Mouse (Mus musculus) heart, embryonic 16.5 days (tissue): ENCODE data around the gene Ctnnal1. TPM values are rescaled to one million over a fixed set of nuclear protein-coding genes. Genes with fewer than 3 reads are reported as not detected.

Experiments used
- ATAC-seq: fragments of 200-750 bp; cut with Nextera tagmentation; replicated peaks from 2 replicates; pipeline ENCODE4 v1.8.0; 2017; ENCODE audit warnings: moderate number of reproducible peaks; ENCODE audit not compliant: insufficient read depth, low FRiP score; ENCODE audit errors: extremely low read depth
- H3K27ac ChIP-seq: fragments of 300-500 bp; sonication (generic); 2 replicates; pipeline ENCODE4 v1.5.1; 2014; ENCODE audit warnings: mild to moderate bottlenecking, low read length, control low read depth, moderate library complexity
- H3K27me3 ChIP-seq: fragments of 300-500 bp; sonication (generic); 2 replicates; pipeline ENCODE4 v1.6.1; 2014; ENCODE audit warnings: low read length, mixed read lengths; ENCODE audit not compliant: control insufficient read depth, insufficient read depth
- H3K36me3 ChIP-seq: fragments of 300-500 bp; sonication (generic); 2 replicates; pipeline ENCODE4 v1.6.1; 2014; ENCODE audit not compliant: control insufficient read depth, insufficient read depth
- H3K4me1 ChIP-seq: fragments of 300-500 bp; sonication (generic); 2 replicates; pipeline ENCODE4 v1.6.1; 2014; ENCODE audit warnings: low read length, mixed read lengths; ENCODE audit not compliant: control insufficient read depth, insufficient read depth
- H3K4me2 ChIP-seq: fragments of 300-500 bp; sonication (generic); 2 replicates; pipeline ENCODE4 v1.6.1; 2014; ENCODE audit warnings: low read depth, mild to moderate bottlenecking, control low read depth, low read length
- H3K4me3 ChIP-seq: fragments of 300-500 bp; sonication (generic); 2 replicates; pipeline ENCODE4 v1.5.1; 2014; ENCODE audit warnings: mild to moderate bottlenecking, control low read depth, low read length
- H3K9ac ChIP-seq: fragments of 300-500 bp; sonication (generic); 2 replicates; pipeline ENCODE4 v1.6.1; 2014; ENCODE audit warnings: low read length, control low read depth
- H3K9me3 ChIP-seq: fragments of 300-500 bp; sonication (generic); replicated peaks from 2 replicates; pipeline ENCODE4 v1.6.1; 2016; ENCODE audit warnings: low read length; ENCODE audit not compliant: control insufficient read depth
- WGBS: fragments of 180-500 bp; shearing (Covaris S2); extraction: QIAGEN DNeasy Blood & Tissue Kit; methylation state at CpG from one replicate; pipeline ENCODE4 v1.1.7; 2014; 5-methylcytosine and 5-hydroxymethylcytosine counted together
- polyA plus RNA-seq: library from polyadenylated mRNA; unstranded; fragments of >200 nt; fragmentation: Nextera tagmentation; extraction: Ambion mirVana; gene quantifications from 2 replicates; pipeline ENCODE4 v1.2.1, GENCODE M21; 2015

The Ctnnal1 gene
- polyA plus RNA-seq, result 27.1 and 27.6 TPM in 2 replicates

- Histone ChIP-seq H3K4me3 (peak within 1 kb of the TSS; percentile 59), H3K36me3 (no peaks in the 10 kb centered on the region), H3K4me1 (peaks cover 33% of the 10 kb centered on the region), H3K27ac (peak within 1 kb of the TSS; percentile 86), H3K27me3 (no peaks in the 10 kb centered on the region), H3K9me3 (no peaks in the 10 kb centered on the region), H3K9ac (peak within 1 kb of the TSS; percentile 90), H3K4me2 (peak within 1 kb of the TSS; percentile 65)
- WGBS, result under 1% methylated on average over 45 of the region's 45 CpGs
- ATAC-seq, result peak; percentile 94
Measured at GRCm38 (mm10) chr4:56865003-56865511, at the start of gene Ctnnal1. TSS of gene Ctnnal1 (minus strand) at chr4:56865188.

DNA sequence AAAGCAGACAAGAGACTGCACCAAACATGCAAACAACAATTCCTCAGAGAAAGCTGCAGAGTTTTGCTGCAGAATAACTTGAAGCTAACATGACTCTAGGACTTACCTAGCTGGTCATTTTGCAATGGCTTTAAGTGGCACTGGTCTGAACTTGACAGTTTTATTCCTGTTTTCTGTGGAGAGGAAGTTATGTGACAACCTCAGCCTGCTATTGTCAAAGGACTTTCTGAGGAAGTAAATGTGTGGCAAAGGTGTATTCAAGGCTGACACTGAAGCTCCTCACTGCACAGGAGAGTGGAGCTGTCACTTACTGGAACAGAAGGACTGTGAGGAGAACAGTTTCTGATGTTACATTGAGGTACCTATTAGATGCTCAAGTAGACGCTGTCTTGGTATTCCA, 49.8 kb upstream of the Ctnnal1 start:
- Histone ChIP-seq H3K4me2 (no peak overlapping the region), H3K27me3 (no peaks in the 10 kb centered on the region), H3K4me1 (no peaks in the 10 kb centered on the region), H3K9me3 (no peaks in the 10 kb centered on the region), H3K9ac (no peak overlapping the region), H3K4me3 (no peak overlapping the region), H3K36me3 (peaks cover 35% of the 10 kb centered on the region), H3K27ac (no peak overlapping the region)
- no peak for ATAC-seq
- 85% methylated on average over 1 of the region's 1 CpGs for WGBS

GRCm38 (mm10) chr4:56914338-56914737, 49.4 kb upstream of the Ctnnal1 start:
- Histone ChIP-seq H3K27me3 (no peaks in the 10 kb centered on the region), H3K4me1 (no peaks in the 10 kb centered on the region), H3K27ac (no peak overlapping the region), H3K9ac (no peak overlapping the region), H3K36me3 (peaks cover 39% of the 10 kb centered on the region), H3K4me3 (no peak overlapping the region), H3K9me3 (no peaks in the 10 kb centered on the region), H3K4me2 (no peak overlapping the region)
- 87% methylated on average over 6 of the region's 6 CpGs for WGBS
- ATAC-seq, result no peak

GRCm38 (mm10) chr4:56912382-56913001, 47.5 kb upstream of the Ctnnal1 start:
- no peaks in the 10 kb centered on the region for H3K4me1 ChIP-seq
- H3K9ac ChIP-seq, result no peak overlapping the region
- ATAC-seq, result no peak
- H3K27ac ChIP-seq, result no peak overlapping the region
- H3K4me3 ChIP-seq, result no peak overlapping the region
- peaks cover 46% of the 10 kb centered on the region for H3K36me3 ChIP-seq
- H3K9me3 ChIP-seq, result no peaks in the 10 kb centered on the region
- WGBS, result 90% methylated on average over 7 of the region's 7 CpGs
- no peak overlapping the region for H3K4me2 ChIP-seq
- H3K27me3 ChIP-seq, result no peaks in the 10 kb centered on the region

- H3K27me3 ChIP-seq, result no peaks in the 10 kb centered on the region
- 83% methylated on average over 3 of the region's 3 CpGs for WGBS
- H3K27ac ChIP-seq, result no peak overlapping the region
- H3K9me3 ChIP-seq, result no peaks in the 10 kb centered on the region
- H3K4me1 ChIP-seq, result no peaks in the 10 kb centered on the region
- H3K4me2 ChIP-seq, result no peak overlapping the region
- ATAC-seq, result no peak
- peaks cover 48% of the 10 kb centered on the region for H3K36me3 ChIP-seq
- H3K4me3 ChIP-seq, result no peak overlapping the region
- H3K9ac ChIP-seq, result no peak overlapping the region
Measured at GRCm38 (mm10) chr4:56909568-56909967, 44.6 kb upstream of the Ctnnal1 start.

DNA sequence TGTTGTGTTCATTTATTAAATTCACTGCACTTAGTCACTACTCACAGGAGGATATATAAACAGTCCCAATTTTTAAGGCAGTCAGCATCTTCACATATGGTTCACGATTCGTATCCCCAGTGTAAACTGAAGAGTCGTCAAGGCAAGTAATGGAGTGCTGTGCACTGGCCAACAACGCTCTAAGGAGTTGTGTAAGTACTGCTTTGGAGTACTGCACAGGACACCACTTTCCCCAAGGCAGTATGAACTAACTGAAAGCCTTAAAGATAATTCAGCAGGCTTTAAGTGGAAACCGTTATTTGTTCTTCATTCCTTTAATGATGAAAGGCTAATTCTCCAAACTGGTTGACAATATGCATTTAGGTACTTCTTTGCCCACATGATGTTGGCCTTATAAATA, 42.7 kb upstream of the Ctnnal1 start:
- H3K4me3 ChIP-seq, result no peak overlapping the region
- no peaks in the 10 kb centered on the region for H3K9me3 ChIP-seq
- no peak overlapping the region for H3K9ac ChIP-seq
- no peak overlapping the region for H3K4me2 ChIP-seq
- peaks cover 47% of the 10 kb centered on the region for H3K36me3 ChIP-seq
- WGBS, result 90% methylated on average over 5 of the region's 5 CpGs
- no peak for ATAC-seq
- H3K27me3 ChIP-seq, result no peaks in the 10 kb centered on the region
- H3K4me1 ChIP-seq, result no peaks in the 10 kb centered on the region
- H3K27ac ChIP-seq, result no peak overlapping the region

DNA sequence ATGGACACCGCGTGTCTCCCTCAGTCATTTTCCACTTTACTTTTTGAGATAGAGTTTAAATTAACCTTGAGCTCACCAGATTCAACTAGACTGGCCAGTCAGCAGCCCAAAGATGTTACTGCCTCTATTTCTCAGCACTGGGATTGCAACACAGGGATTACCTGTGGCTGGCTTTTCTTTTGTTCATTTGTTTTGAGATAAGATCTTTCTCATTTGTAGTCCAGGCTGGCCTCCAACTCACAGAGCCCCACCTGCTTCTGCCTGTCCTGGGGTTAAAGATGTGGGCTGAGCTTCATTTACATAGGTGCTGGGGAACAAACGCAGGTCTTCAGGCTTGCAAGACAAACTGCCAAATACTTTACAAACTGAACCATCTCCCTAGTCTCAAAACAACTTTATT, 41.9 kb upstream of the Ctnnal1 start:
- Histone ChIP-seq H3K4me1 (no peaks in the 10 kb centered on the region), H3K27ac (no peak overlapping the region), H3K4me3 (no peak overlapping the region), H3K9ac (no peak overlapping the region), H3K36me3 (peaks cover 54% of the 10 kb centered on the region), H3K9me3 (peaks cover 2% of the 10 kb centered on the region), H3K27me3 (no peaks in the 10 kb centered on the region), H3K4me2 (no peak overlapping the region)
- WGBS, result 93% methylated on average over 3 of the region's 3 CpGs
- ATAC-seq, result no peak

DNA sequence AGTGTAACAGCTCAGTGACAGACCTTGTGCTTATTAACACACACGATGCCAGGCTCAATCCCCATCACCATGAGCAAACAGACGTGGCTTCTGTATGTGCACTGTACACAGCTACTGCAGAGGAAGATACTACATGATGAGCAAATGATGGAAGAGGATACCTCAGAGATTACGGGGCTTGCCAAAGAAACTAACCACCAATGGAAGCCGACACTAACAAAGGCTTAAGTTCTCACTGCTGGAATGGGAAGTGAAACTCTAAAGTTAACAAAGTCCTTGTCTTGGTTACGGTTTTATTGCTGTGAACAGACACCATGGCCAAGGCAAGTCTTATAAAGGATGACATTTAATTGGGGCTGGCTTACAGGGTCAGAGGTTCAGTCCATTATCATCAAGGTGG, 40.5 kb upstream of the Ctnnal1 start:
- no peak overlapping the region for H3K4me2 ChIP-seq
- no peaks in the 10 kb centered on the region for H3K4me1 ChIP-seq
- ATAC-seq, result no peak
- no peak overlapping the region for H3K4me3 ChIP-seq
- H3K9ac ChIP-seq, result no peak overlapping the region
- no peak overlapping the region for H3K27ac ChIP-seq
- H3K9me3 ChIP-seq, result peaks cover 3% of the 10 kb centered on the region
- 93% methylated on average over 5 of the region's 5 CpGs for WGBS
- peaks cover 51% of the 10 kb centered on the region for H3K36me3 ChIP-seq
- no peaks in the 10 kb centered on the region for H3K27me3 ChIP-seq

GRCm38 (mm10) chr4:56901671-56902070, 36.7 kb upstream of the Ctnnal1 start:
- peaks cover 3% of the 10 kb centered on the region for H3K9me3 ChIP-seq
- no peak for ATAC-seq
- no peak overlapping the region for H3K27ac ChIP-seq
- H3K4me1 ChIP-seq, result peaks cover 2% of the 10 kb centered on the region; the same call in 1 of the 2 replicates
- H3K9ac ChIP-seq, result no peak overlapping the region
- H3K36me3 ChIP-seq, result peaks cover 46% of the 10 kb centered on the region
- 98% methylated on average over 2 of the region's 2 CpGs for WGBS
- no peaks in the 10 kb centered on the region for H3K27me3 ChIP-seq
- H3K4me2 ChIP-seq, result no peak overlapping the region
- H3K4me3 ChIP-seq, result no peak overlapping the region
